Mouse (Mus musculus): ENCODE data around the gene Rxfp1. TPM values are rescaled to one million over a fixed set of nuclear protein-coding genes. Genes with fewer than 3 reads are reported as not detected.

Gene Rxfp1
- polyA plus RNA-seq, 1 experiment from 2014 or later: 0.25 TPM

DNA sequence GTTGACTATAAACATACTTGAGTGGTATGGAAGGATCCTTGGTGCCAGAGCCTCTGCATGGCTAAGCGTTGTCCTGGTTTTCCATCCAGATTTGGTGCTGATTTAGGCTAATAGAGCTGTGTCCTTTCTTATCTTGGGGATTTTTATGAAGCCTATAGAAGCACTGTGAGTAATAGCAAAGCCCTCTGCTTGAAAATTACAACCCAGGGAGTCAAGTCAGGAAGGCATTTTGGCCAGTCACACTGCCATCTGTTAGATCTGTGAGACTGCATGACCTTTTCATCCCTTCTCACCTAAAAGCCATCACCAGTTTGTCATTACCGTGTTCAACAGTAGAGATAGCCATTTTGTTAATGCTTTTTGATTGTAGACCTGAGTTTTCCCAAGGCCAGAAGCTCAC is 2.7 kb upstream of the Rxfp1 start:
- Histone ChIP-seq H3K4me3 (ENCODE audit: low read depth, low read length) (no peak overlapping the region), H3K27ac (replicated peaks; ENCODE audit: low read depth, low read length) (no peak overlapping the region), H3K9ac (replicated peaks; ENCODE audit: low read length) (no peak overlapping the region), H3K4me1 (ENCODE audit: control insufficient read depth, insufficient read depth, low read length) (no peaks in the 10 kb centered on the region), H3K9me3 (replicated peaks; ENCODE audit: control insufficient read depth, low read length) (no peaks in the 10 kb centered on the region), H3K27me3 (ENCODE audit: control insufficient read depth, insufficient read depth, low read length) (no peaks in the 10 kb centered on the region), H3K4me2 (ENCODE audit: low read depth, low read length) (no peak overlapping the region), H3K36me3 (replicated peaks; ENCODE audit: control insufficient read depth, insufficient read depth, low read depth, low read length) (no peaks in the 10 kb centered on the region)
- WGBS: 84% methylated on average over 2 of the region's 2 CpGs
- DNase-seq (ENCODE audit: low spot score) (no peak), ATAC-seq (replicated peaks; ENCODE audit: insufficient number of reproducible peaks, low FRiP score, low TSS enrichment, low read depth) (no peak)

DNA sequence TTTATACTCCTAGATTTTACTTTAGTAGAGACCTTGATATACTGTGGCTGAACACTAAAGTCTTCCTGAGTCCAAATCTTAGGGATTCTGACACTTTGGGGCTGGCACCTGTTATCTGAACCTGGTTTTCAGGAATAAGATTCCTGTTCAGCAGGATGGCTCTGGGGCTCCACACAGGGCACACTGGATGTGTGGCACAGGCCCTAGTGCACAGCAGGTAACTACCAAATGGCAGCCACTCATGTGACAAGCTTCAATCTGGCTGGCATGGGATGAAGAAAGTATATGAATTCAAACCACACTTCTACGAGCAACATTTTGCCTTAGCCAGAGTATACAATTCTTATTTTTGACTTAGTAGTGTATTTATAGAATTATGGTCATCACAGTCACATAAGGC is 771 bp upstream of the Rxfp1 start:
- Histone ChIP-seq H3K9me3 (replicated peaks; ENCODE audit: control insufficient read depth, low read length) (no peaks in the 10 kb centered on the region), H3K4me3 (ENCODE audit: low read depth, low read length) (no peak overlapping the region), H3K27ac (replicated peaks; ENCODE audit: low read depth, low read length) (no peak overlapping the region), H3K4me1 (ENCODE audit: control insufficient read depth, insufficient read depth, low read length) (no peaks in the 10 kb centered on the region), H3K9ac (replicated peaks; ENCODE audit: low read length) (no peak overlapping the region), H3K4me2 (ENCODE audit: low read depth, low read length) (no peak overlapping the region), H3K27me3 (ENCODE audit: control insufficient read depth, insufficient read depth, low read length) (no peaks in the 10 kb centered on the region), H3K36me3 (replicated peaks; ENCODE audit: control insufficient read depth, insufficient read depth, low read depth, low read length) (no peaks in the 10 kb centered on the region)
- ATAC-seq (replicated peaks; ENCODE audit: insufficient number of reproducible peaks, low FRiP score, low TSS enrichment, low read depth) (no peak), DNase-seq (ENCODE audit: low spot score) (no peak)
- WGBS: 89% methylated on average over 1 of the region's 1 CpGs

DNA sequence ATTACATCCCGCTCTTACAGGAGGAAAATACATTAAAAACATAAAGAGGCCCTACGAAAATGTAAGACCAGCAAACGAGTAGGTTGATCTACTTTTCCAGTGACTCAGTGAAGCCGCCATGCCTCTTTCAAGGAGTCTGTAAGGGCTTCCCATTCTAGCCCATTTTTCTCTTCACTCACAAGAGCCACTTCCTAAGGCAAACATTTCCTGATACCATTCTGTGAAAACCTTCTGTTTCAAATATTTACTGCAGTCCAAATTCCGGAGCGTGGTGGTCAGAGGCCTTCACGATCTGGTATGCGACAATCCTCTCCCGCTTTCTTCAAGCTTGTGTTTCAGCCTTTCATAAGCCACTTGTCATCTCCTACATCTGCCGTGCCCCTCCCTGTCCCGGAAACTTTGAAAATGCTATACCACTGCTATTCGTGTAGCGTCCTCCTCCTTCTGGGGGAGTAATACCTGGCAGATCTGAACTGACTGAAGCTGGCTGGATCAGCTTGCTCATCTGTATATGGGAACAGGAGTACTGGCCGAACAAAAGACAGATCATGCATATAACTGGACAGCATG is 11.1 kb downstream of the Rxfp1 start:
- Histone ChIP-seq H3K4me3 (ENCODE audit: low read depth, low read length) (no peak overlapping the region), H3K4me1 (ENCODE audit: control insufficient read depth, insufficient read depth, low read length) (no peaks in the 10 kb centered on the region), H3K9me3 (replicated peaks; ENCODE audit: control insufficient read depth, low read length) (no peaks in the 10 kb centered on the region), H3K27ac (replicated peaks; ENCODE audit: low read depth, low read length) (no peak overlapping the region), H3K27me3 (ENCODE audit: control insufficient read depth, insufficient read depth, low read length) (no peaks in the 10 kb centered on the region), H3K36me3 (replicated peaks; ENCODE audit: control insufficient read depth, insufficient read depth, low read depth, low read length) (no peaks in the 10 kb centered on the region), H3K4me2 (ENCODE audit: low read depth, low read length) (no peak overlapping the region), H3K9ac (replicated peaks; ENCODE audit: low read length) (no peak overlapping the region)
- DNase-seq (ENCODE audit: low spot score): no peak
- no peak for ATAC-seq (replicated peaks; ENCODE audit: insufficient number of reproducible peaks, low FRiP score, low TSS enrichment, low read depth)
- WGBS: 86% methylated on average over 14 of the region's 14 CpGs

DNA sequence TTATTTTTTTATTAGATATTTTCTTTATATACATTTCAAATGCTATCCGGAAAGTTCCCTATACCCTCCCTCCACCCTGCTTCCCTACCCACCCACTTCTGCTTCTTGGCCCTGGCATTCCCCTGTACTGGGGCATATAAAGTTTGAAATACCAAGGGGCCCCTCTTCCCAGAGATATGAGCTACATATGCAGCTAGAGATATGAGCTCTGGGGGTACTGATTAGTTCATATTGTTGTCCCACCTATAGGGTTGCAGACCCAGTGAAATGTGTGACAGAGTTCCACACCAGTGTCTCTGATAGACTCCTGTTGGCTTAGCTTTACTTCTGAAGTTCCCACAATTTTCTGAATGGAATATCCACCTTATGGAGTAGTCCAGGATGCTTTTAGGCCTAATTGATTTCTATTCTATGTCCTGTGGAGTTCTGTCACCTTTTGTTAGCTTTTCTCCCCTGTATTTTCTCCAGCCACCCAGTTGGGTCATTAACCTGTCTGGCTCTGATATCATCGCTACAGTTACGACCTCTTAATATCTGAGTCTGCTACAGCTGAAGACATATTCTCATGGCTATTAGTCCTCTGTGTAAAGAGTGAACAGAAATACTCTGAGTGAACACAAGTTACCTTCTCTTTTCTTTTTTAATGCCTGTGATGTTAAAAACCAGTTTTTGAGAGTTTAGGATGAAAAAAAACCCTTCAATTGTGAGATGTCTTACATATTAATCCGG is 16.8 kb downstream of the Rxfp1 start:
- no peak for ATAC-seq (replicated peaks; ENCODE audit: insufficient number of reproducible peaks, low FRiP score, low TSS enrichment, low read depth)

DNA sequence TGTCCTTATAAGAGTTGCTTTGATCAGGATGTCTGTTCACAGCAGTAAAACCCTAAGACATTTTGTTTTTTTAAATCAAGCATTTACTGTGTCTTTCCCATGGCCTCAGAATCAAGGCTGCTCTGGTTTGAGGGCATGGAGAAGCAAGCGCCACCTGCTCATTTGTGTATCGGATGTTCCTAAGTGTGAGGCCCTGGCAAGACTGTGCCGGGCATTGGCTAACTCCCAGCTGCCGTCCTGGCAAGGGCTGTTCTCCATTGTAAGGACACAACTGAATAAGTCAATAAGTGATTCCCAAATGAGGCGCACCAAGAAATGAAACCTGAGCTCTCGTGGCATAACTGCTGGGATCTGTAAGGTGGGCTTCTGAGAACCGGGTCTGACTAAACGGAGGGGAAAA is 31.2 kb downstream of the Rxfp1 start:
- no peaks in the 10 kb centered on the region for H3K9me3 ChIP-seq (replicated peaks; ENCODE audit: control insufficient read depth, low read length)
- no peaks in the 10 kb centered on the region for H3K4me1 ChIP-seq (ENCODE audit: control insufficient read depth, insufficient read depth, low read length)
- ATAC-seq (replicated peaks; ENCODE audit: insufficient number of reproducible peaks, low FRiP score, low TSS enrichment, low read depth) (no peak), DNase-seq (ENCODE audit: low spot score) (no peak)
- no peak overlapping the region for H3K27ac ChIP-seq (replicated peaks; ENCODE audit: low read depth, low read length)
- no peaks in the 10 kb centered on the region for H3K36me3 ChIP-seq (replicated peaks; ENCODE audit: control insufficient read depth, insufficient read depth, low read depth, low read length)
- H3K9ac ChIP-seq (replicated peaks; ENCODE audit: low read length): no peak overlapping the region
- no peak overlapping the region for H3K4me3 ChIP-seq (ENCODE audit: low read depth, low read length)
- H3K4me2 ChIP-seq (ENCODE audit: low read depth, low read length): no peak overlapping the region
- no peaks in the 10 kb centered on the region for H3K27me3 ChIP-seq (ENCODE audit: control insufficient read depth, insufficient read depth, low read length)
- WGBS: 85% methylated on average over 8 of the region's 8 CpGs

More for the DNA sequence above, 16.8 kb downstream of the Rxfp1 start:
- Histone ChIP-seq H3K4me2 (ENCODE audit: low read depth, low read length) (no peak overlapping the region), H3K36me3 (replicated peaks; ENCODE audit: control insufficient read depth, insufficient read depth, low read depth, low read length) (no peaks in the 10 kb centered on the region), H3K9me3 (replicated peaks; ENCODE audit: control insufficient read depth, low read length) (no peaks in the 10 kb centered on the region), H3K27me3 (ENCODE audit: control insufficient read depth, insufficient read depth, low read length) (no peaks in the 10 kb centered on the region), H3K4me1 (ENCODE audit: control insufficient read depth, insufficient read depth, low read length) (no peaks in the 10 kb centered on the region), H3K9ac (replicated peaks; ENCODE audit: low read length) (no peak overlapping the region), H3K27ac (replicated peaks; ENCODE audit: low read depth, low read length) (no peak overlapping the region), H3K4me3 (ENCODE audit: low read depth, low read length) (no peak overlapping the region)
- DNase-seq (ENCODE audit: low spot score): no peak
- 90% methylated on average over 4 of the region's 4 CpGs for WGBS

DNA sequence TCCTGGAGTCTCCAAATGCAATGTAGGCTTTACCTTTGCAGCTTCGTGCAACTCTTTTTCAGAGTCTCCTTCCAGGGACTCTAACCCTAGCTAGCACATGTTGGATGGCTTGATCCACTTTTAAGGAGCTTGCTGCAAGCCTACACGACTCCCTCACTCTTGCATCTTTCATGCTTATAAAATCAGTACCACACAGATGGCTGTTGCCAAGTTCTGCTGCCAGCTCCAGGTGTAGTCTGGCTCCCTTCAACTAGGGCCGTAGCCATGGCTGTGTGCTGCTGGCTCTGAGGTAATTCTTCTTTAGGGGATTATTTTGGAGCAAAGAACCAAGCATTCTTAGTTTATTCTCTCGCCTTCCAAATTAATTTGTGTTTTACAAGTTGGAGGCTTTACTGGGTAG is 34.5 kb downstream of the Rxfp1 start:
- no peak for ATAC-seq (replicated peaks; ENCODE audit: insufficient number of reproducible peaks, low FRiP score, low TSS enrichment, low read depth)
- Histone ChIP-seq H3K9me3 (replicated peaks; ENCODE audit: control insufficient read depth, low read length) (no peaks in the 10 kb centered on the region), H3K36me3 (replicated peaks; ENCODE audit: control insufficient read depth, insufficient read depth, low read depth, low read length) (no peaks in the 10 kb centered on the region), H3K27ac (replicated peaks; ENCODE audit: low read depth, low read length) (no peak overlapping the region), H3K27me3 (ENCODE audit: control insufficient read depth, insufficient read depth, low read length) (no peaks in the 10 kb centered on the region), H3K4me2 (ENCODE audit: low read depth, low read length) (no peak overlapping the region), H3K9ac (replicated peaks; ENCODE audit: low read length) (no peak overlapping the region), H3K4me1 (ENCODE audit: control insufficient read depth, insufficient read depth, low read length) (no peaks in the 10 kb centered on the region), H3K4me3 (ENCODE audit: low read depth, low read length) (no peak overlapping the region)
- no peak for DNase-seq (ENCODE audit: low spot score)
- 83% methylated on average over 4 of the region's 4 CpGs for WGBS

DNA sequence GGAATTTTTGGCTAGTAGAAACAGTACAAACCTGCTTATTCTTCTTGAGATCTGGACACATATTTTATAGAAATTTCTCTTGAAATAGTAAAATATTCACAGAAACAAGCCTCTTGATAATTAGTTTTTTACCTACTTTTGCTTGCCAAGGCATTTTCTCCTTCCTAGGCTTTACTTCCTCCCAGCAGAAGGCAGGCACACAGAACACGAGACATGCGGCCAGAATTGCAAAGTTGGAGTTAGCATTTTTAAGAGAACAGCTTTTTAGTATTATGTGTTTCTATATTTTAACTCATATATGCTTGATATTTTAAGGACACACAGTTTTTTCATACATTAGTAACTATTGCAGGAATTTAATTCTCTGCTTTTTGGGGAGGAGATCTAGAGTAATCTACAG is 45.7 kb downstream of the Rxfp1 start:
- no peaks in the 10 kb centered on the region for H3K36me3 ChIP-seq (replicated peaks; ENCODE audit: control insufficient read depth, insufficient read depth, low read depth, low read length)
- H3K4me3 ChIP-seq (ENCODE audit: low read depth, low read length): no peak overlapping the region
- no peaks in the 10 kb centered on the region for H3K9me3 ChIP-seq (replicated peaks; ENCODE audit: control insufficient read depth, low read length)
- no peaks in the 10 kb centered on the region for H3K27me3 ChIP-seq (ENCODE audit: control insufficient read depth, insufficient read depth, low read length)
- no peaks in the 10 kb centered on the region for H3K4me1 ChIP-seq (ENCODE audit: control insufficient read depth, insufficient read depth, low read length)
- no peak for DNase-seq (ENCODE audit: low spot score)
- no peak overlapping the region for H3K4me2 ChIP-seq (ENCODE audit: low read depth, low read length)
- H3K9ac ChIP-seq (replicated peaks; ENCODE audit: low read length): no peak overlapping the region
- ATAC-seq (replicated peaks; ENCODE audit: insufficient number of reproducible peaks, low FRiP score, low TSS enrichment, low read depth): no peak
- no peak overlapping the region for H3K27ac ChIP-seq (replicated peaks; ENCODE audit: low read depth, low read length)
- WGBS: 93% methylated on average over 2 of the region's 2 CpGs

DNA sequence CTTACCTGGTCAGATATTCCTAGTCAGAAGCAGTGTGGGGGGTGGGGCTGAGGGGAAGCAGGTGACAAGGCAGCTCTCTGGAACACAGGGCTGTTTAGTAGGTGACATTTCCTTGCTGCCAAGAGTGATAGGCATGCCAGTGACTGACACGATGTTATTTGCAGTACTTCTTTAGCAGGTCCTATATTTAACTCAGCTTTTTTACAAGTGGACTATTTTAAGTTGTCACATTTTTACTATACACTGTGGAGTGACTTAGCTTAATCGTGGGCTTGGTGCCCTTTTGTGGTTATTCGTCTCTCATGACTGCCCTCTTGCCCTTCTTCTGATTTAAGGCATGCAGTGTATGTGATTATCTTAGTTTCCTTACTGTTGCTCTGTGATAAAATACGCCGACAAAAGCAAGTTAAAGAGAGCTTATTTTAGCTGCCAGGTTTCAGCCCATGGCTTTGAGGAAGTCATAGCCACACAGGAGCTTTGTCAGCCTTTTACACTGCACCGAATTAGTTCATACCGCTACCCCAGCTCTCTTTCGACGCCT is 47.5 kb downstream of the Rxfp1 start:
- DNase-seq (ENCODE audit: low spot score) (no peak), ATAC-seq (replicated peaks; ENCODE audit: insufficient number of reproducible peaks, low FRiP score, low TSS enrichment, low read depth) (no peak)
- no peaks in the 10 kb centered on the region for H3K9me3 ChIP-seq (replicated peaks; ENCODE audit: control insufficient read depth, low read length)
- H3K4me2 ChIP-seq (ENCODE audit: low read depth, low read length): no peak overlapping the region
- H3K9ac ChIP-seq (replicated peaks; ENCODE audit: low read length): no peak overlapping the region
- 90% methylated on average over 9 of the region's 9 CpGs for WGBS
- H3K4me1 ChIP-seq (ENCODE audit: control insufficient read depth, insufficient read depth, low read length): no peaks in the 10 kb centered on the region
- no peaks in the 10 kb centered on the region for H3K27me3 ChIP-seq (ENCODE audit: control insufficient read depth, insufficient read depth, low read length)
- H3K4me3 ChIP-seq (ENCODE audit: low read depth, low read length): no peak overlapping the region
- H3K27ac ChIP-seq (replicated peaks; ENCODE audit: low read depth, low read length): no peak overlapping the region
- H3K36me3 ChIP-seq (replicated peaks; ENCODE audit: control insufficient read depth, insufficient read depth, low read depth, low read length): no peaks in the 10 kb centered on the region
